Mouse (Mus musculus) adrenal gland, postnatal 14 days (tissue): Measurements from ENCODE around the gene Maats1. TPM values are rescaled to one million over a fixed set of nuclear protein-coding genes. Genes with fewer than 3 reads are reported as not detected.

ENCODE experiments used
- total RNA-seq: library from RNA; stranded (reverse); gene quantifications from 2 replicates; pipeline ENCODE4 v1.2.3, GENCODE M21; 2021

Maats1 gene
- total RNA-seq, 1 experiment from 2014 or later = 0.48 TPM

Other genes starting within 250 kb of the Maats1 start
- 0.79 and 5.3 TPM in 2 replicates for gene Nr1i2, start 47.3 kb downstream of the Maats1 start, total RNA-seq
- 474 and 521 TPM in 2 replicates for gene Cox17, start 4.8 kb upstream of the Maats1 start, total RNA-seq
- not detected in 2 replicates for gene Gm21987, start 4.9 kb upstream of the Maats1 start, total RNA-seq
- 4.7 and 4.9 TPM in 2 replicates for gene Popdc2, start 20.1 kb upstream of the Maats1 start, total RNA-seq
- 21.4 and 27.2 TPM in 2 replicates for gene Pla1a, start 91.0 kb upstream of the Maats1 start, total RNA-seq
- gene Adprh, start 110.6 kb upstream of the Maats1 start, total RNA-seq = 41.2 and 42.2 TPM in 2 replicates
- 0.56 and 2.0 TPM in 2 replicates for gene Cd80, start 113.4 kb upstream of the Maats1 start, total RNA-seq
- 46.2 and 46.5 TPM in 2 replicates for gene Timmdc1, start 180.5 kb upstream of the Maats1 start, total RNA-seq
- 22.5 and 25.4 TPM in 2 replicates for gene Poglut1, start 208.1 kb upstream of the Maats1 start, total RNA-seq
- gene Tmem39a, start 216.6 kb upstream of the Maats1 start, total RNA-seq = 55.7 and 74.0 TPM in 2 replicates